Mouse (Mus musculus): ENCODE data around the gene Olfr1396.

DNA sequence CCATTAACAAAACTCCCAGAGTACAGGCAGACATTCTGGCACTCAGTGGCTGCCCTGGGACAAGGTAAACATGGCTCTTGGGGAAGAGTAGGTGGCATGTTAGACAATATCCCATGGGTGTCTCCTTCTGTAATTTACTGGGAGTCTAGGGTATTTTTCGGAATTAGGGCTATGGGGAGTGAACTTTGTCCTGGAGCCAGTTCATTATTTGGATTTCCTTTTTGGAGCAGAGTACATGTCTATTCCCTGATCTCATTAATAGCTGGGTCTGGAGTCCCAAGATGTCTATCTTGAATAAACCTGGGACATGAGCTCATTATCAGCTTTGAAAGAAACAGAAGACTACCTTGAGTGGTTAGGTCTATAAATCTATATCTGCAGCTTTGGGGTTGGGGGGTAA, 39.4 kb upstream of the Olfr1396 start, which contains the start of gene Olfr1394:
- TF ChIP-seq CTCF (IDR thresholded peaks at IDR 0.05; ENCODE audit: extremely low read depth, insufficient read depth, insufficient read length, insufficient replicate concordance) (no peak), POLR2A (IDR thresholded peaks at IDR 0.05; ENCODE audit: low read depth, low read length) (no peak)
